Mouse (Mus musculus) MEL (cell line): ENCODE results near the gene Mylk. TPM values are rescaled to one million over a fixed set of nuclear protein-coding genes. Genes with fewer than 3 reads are reported as not detected.

Experiments used
- DNase-seq: peaks from one replicate; pipeline ENCODE4 v3.0.0; 2011; ENCODE audit warnings: low read depth, low spot score
- H3K27ac ChIP-seq: 2 replicates; pipeline ENCODE4 v1.5.1; 2012; ENCODE audit warnings: low read depth, mild to moderate bottlenecking, control low read depth, low read length, moderate library complexity; ENCODE audit not compliant: control insufficient read depth
- H3K27me3 ChIP-seq, 2 experiments: fragments of 150-350 bp in 1 of 2; sonication (generic) in 1 of 2; 2 replicates each; pipeline ENCODE4 v1.6.1; 2012; ENCODE audit warnings: low read length in 2 of 2, mild to moderate bottlenecking in 2 of 2, improper control_type of control experiment in 1 of 2, moderate library complexity in 1 of 2; ENCODE audit not compliant: insufficient read depth in 2 of 2, control insufficient read depth in 1 of 2
- H3K36me3 ChIP-seq, 2 experiments: 2 replicates each; pipeline ENCODE4 v1.6.1; 2012 to 2014; ENCODE audit warnings: low read length in 2 of 2, improper control_type of control experiment in 1 of 2, inconsistent platforms in 1 of 2, mild to moderate bottlenecking in 1 of 2; ENCODE audit not compliant: insufficient read depth in 2 of 2, control insufficient read depth in 1 of 2
- H3K4me1 ChIP-seq, 2 experiments: fragments of 150-350 bp in 1 of 2; sonication (generic) in 1 of 2; 2 replicates each; pipeline ENCODE4 v1.6.1; 2012; ENCODE audit warnings: low read length in 2 of 2, improper control_type of control experiment in 1 of 2, mild to moderate bottlenecking in 1 of 2; ENCODE audit not compliant: insufficient read depth in 2 of 2, control insufficient read depth in 1 of 2
- H3K4me3 ChIP-seq, 2 experiments: fragments of 150-350 bp in 1 of 2; sonication (generic) in 1 of 2; 2 replicates each; pipeline ENCODE4 v1.5.1; 2012; ENCODE audit warnings: low read depth in 2 of 2, low read length in 2 of 2, mild to moderate bottlenecking in 2 of 2, moderate library complexity in 2 of 2, control low read depth in 1 of 2, improper control_type of control experiment in 1 of 2; ENCODE audit not compliant: control insufficient read depth in 1 of 2, insufficient read depth in 1 of 2
- H3K79me2 ChIP-seq: 2 replicates; pipeline ENCODE4 v1.6.1; 2012; ENCODE audit warnings: mild to moderate bottlenecking, low read length, moderate library complexity; ENCODE audit not compliant: control insufficient read depth, poor library complexity, insufficient read depth
- H3K9ac ChIP-seq: 2 replicates; pipeline ENCODE4 v1.6.1; 2012; ENCODE audit warnings: low read depth, mild to moderate bottlenecking, control low read depth, low read length, moderate library complexity; ENCODE audit not compliant: control insufficient read depth, poor library complexity, severe bottlenecking
- H3K9me3 ChIP-seq: fragments of 150-350 bp; sonication (generic); replicated peaks from 2 replicates; pipeline ENCODE4 v1.6.1; 2012; ENCODE audit warnings: mild to moderate bottlenecking, low read length, improper control_type of control experiment, moderate library complexity; ENCODE audit not compliant: insufficient read depth
- CHD2 ChIP-seq: IDR thresholded peaks from 2 replicates; pipeline ENCODE4 v1.6.1; 2011; ENCODE audit warnings: low read length, improper control_type of control experiment
- E2F4 ChIP-seq: IDR thresholded peaks from 2 replicates; pipeline ENCODE4 v1.6.1; 2011; ENCODE audit warnings: low read depth, low read length, improper control_type of control experiment, borderline replicate concordance
- ELF1 ChIP-seq: IDR thresholded peaks from 2 replicates; pipeline ENCODE4 v1.6.1; 2014; ENCODE audit warnings: low read depth, mild to moderate bottlenecking, inconsistent platforms, low read length, improper control_type of control experiment, moderate library complexity
- EP300 ChIP-seq, 2 experiments: IDR thresholded peaks; 2 replicates each; pipeline ENCODE4 v1.6.1; 2011; ENCODE audit warnings: improper control_type of control experiment in 2 of 2, low read length in 2 of 2, low read depth in 1 of 2, mild to moderate bottlenecking in 1 of 2
- ETS1 ChIP-seq: IDR thresholded peaks from 2 replicates; pipeline ENCODE4 v1.6.1; 2012; ENCODE audit warnings: low read depth, mild to moderate bottlenecking, inconsistent platforms, low read length, improper control_type of control experiment, moderate library complexity
- GABPA ChIP-seq: IDR thresholded peaks from 2 replicates; pipeline ENCODE4 v1.6.1; 2012; ENCODE audit warnings: low read depth, mild to moderate bottlenecking, inconsistent platforms, low read length, improper control_type of control experiment, moderate library complexity
- MEF2A ChIP-seq: IDR thresholded peaks from 2 replicates; pipeline ENCODE4 v1.6.1; 2014; ENCODE audit warnings: low read depth, mild to moderate bottlenecking, inconsistent platforms, low read length, improper control_type of control experiment; ENCODE audit not compliant: poor library complexity, insufficient replicate concordance, severe bottlenecking; ENCODE audit errors: extremely low read depth
- MYB ChIP-seq: IDR thresholded peaks from 2 replicates; pipeline ENCODE4 v1.6.1; 2011; ENCODE audit warnings: mild to moderate bottlenecking, low read depth, low read length, improper control_type of control experiment
- MYC ChIP-seq: IDR thresholded peaks from 2 replicates; pipeline ENCODE4 v1.6.1; 2011; ENCODE audit warnings: low read depth, mild to moderate bottlenecking, low read length, improper control_type of control experiment, moderate library complexity
- NRF1 ChIP-seq: IDR thresholded peaks from 2 replicates; pipeline ENCODE4 v1.6.1; 2014; ENCODE audit warnings: low read depth, mild to moderate bottlenecking, inconsistent platforms, low read length, improper control_type of control experiment, moderate library complexity; ENCODE audit not compliant: poor library complexity, insufficient read depth, severe bottlenecking
- POLR2A ChIP-seq, 2 experiments: IDR thresholded peaks; 2 replicates each; pipeline ENCODE4 v1.6.1; 2011 to 2012; ENCODE audit warnings: low read length in 2 of 2, mild to moderate bottlenecking in 2 of 2, control low read depth in 1 of 2, improper control_type of control experiment in 1 of 2, low read depth in 1 of 2, moderate library complexity in 1 of 2; ENCODE audit not compliant: control insufficient read depth in 1 of 2, insufficient read depth in 1 of 2, poor library complexity in 1 of 2
- POLR2AphosphoS2 ChIP-seq: IDR thresholded peaks from 2 replicates; pipeline ENCODE4 v1.6.1; 2011; ENCODE audit warnings: low read length, improper control_type of control experiment
- RCOR1 ChIP-seq: IDR thresholded peaks from 2 replicates; pipeline ENCODE4 v1.6.1; 2012; ENCODE audit warnings: low read depth, mild to moderate bottlenecking, inconsistent platforms, low read length, improper control_type of control experiment
- SIN3A ChIP-seq: IDR thresholded peaks from 2 replicates; pipeline ENCODE4 v1.6.1; 2012; ENCODE audit warnings: low read length, improper control_type of control experiment, inconsistent platforms
- TAL1 ChIP-seq: IDR thresholded peaks from 2 replicates; pipeline ENCODE4 v1.6.1; 2012; ENCODE audit warnings: mild to moderate bottlenecking, inconsistent platforms, low read length, moderate library complexity, mixed read lengths
- TBP ChIP-seq: IDR thresholded peaks from 2 replicates; pipeline ENCODE4 v1.8.0; 2011; ENCODE audit warnings: low read depth, low read length, improper control_type of control experiment
- TCF12 ChIP-seq: IDR thresholded peaks from 2 replicates; pipeline ENCODE4 v1.6.1; 2014; ENCODE audit warnings: low read depth, mild to moderate bottlenecking, inconsistent platforms, low read length, improper control_type of control experiment, moderate library complexity
- UBTF ChIP-seq: IDR thresholded peaks from 2 replicates; pipeline ENCODE4 v1.6.1; 2012; ENCODE audit warnings: low read depth, mild to moderate bottlenecking, inconsistent platforms, low read length, improper control_type of control experiment, moderate library complexity, borderline replicate concordance; ENCODE audit not compliant: insufficient read depth
- USF1 ChIP-seq: IDR thresholded peaks from 2 replicates; pipeline ENCODE4 v1.6.1; 2014; ENCODE audit warnings: low read depth, mild to moderate bottlenecking, inconsistent platforms, low read length, improper control_type of control experiment, moderate library complexity
- USF2 ChIP-seq, 2 experiments: IDR thresholded peaks; 2 replicates each; pipeline ENCODE4 v1.6.1; 2011 to 2012; ENCODE audit warnings: improper control_type of control experiment in 2 of 2, low read length in 2 of 2, borderline replicate concordance in 1 of 2, inconsistent platforms in 1 of 2, low read depth in 1 of 2, mild to moderate bottlenecking in 1 of 2; ENCODE audit not compliant: insufficient read depth in 1 of 2
- ZC3H11A ChIP-seq: IDR thresholded peaks from 2 replicates; pipeline ENCODE4 v1.6.1; 2012; ENCODE audit warnings: low read depth, mild to moderate bottlenecking, inconsistent platforms, low read length, improper control_type of control experiment
- ZMIZ1 ChIP-seq: IDR thresholded peaks from 2 replicates; pipeline ENCODE4 v1.6.1; 2012; ENCODE audit warnings: low read depth, mild to moderate bottlenecking, inconsistent platforms, low read length, improper control_type of control experiment, moderate library complexity
- ZNF384 ChIP-seq: IDR thresholded peaks from 2 replicates; pipeline ENCODE4 v1.6.1; 2012; ENCODE audit warnings: low read depth, mild to moderate bottlenecking, inconsistent platforms, low read length, improper control_type of control experiment
- polyA plus RNA-seq, 2 experiments: library from polyadenylated mRNA; stranded (reverse) in 1 of 2; unstranded in 1 of 2; fragments of >175 nt in 1 of 2; fragments of >200 nt in 1 of 2; gene quantifications; 2 replicates each; pipeline versions ENCODE4 v1.2.1 to v1.2.4; 2012; ENCODE audit warnings: low replicate concordance in 2 of 2, low read depth in 1 of 2; ENCODE audit not compliant: insufficient read length in 2 of 2, insufficient read depth in 1 of 2, missing spikeins in 1 of 2
- total RNA-seq: library from RNA; depleted of rRNA; stranded (reverse); fragments of 300-350 nt; gene quantifications from 2 replicates; pipeline ENCODE4 v1.2.3, GENCODE M21; 2012

Gene Mylk
- total and polyA plus RNA-seq, 3 experiments: not detected

DNA sequence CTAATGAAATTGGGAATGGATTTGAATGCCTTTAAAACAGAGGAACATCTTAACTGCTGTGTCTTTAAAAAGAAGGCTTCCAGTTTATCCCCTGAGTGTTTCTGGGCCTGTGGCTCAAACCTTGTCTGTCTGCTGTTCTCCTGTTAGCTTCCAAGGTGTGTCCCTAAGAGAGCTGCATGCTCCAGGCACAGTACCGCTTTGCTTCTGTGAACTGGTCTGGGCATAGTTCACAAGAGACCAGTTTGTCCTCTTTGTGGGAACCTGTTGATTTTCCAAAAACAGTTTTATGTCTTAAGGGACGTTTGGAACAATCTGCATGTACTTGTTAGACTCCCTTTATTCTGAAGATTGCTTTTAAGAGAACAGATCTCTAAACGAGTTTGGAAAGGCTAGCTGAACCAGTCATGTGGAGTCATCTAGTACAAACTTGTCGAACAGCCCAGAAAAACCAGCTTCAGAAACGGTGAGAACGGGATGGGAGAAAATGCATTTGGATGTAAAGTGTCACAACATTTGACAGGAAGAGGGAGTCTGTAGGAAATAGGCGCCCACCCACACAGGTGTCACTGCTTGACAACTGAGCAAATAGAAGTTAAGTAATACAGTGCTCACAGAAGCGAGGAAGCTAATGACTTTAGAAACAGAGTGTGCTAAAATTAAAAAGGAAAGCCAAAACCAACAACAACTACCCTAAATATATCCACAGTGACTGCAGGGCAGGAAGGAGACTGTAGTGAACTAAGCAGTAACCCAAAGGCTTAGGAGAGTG is 289.0 kb downstream of the Mylk start:
- H3K79me2 ChIP-seq: no peaks in the 10 kb centered on the region
- no peak overlapping the region for H3K9ac ChIP-seq
- no peak overlapping the region for H3K4me3 ChIP-seq
- H3K4me1 ChIP-seq: no peaks in the 10 kb centered on the region
- no peak overlapping the region for H3K27ac ChIP-seq
- no peaks in the 10 kb centered on the region for H3K27me3 ChIP-seq
- no peaks in the 10 kb centered on the region for H3K9me3 ChIP-seq
- H3K36me3 ChIP-seq: peaks cover 0 to 4% of the 10 kb centered on the region in 2 experiments; a peak in 2 of 4 replicates
- no peak for TF ChIP-seq TAL1
- TF ChIP-seq CHD2: no peak
- TF ChIP-seq ELF1: no peak
- no peak for TF ChIP-seq RCOR1
- no peak for TF ChIP-seq POLR2AphosphoS2
- TF ChIP-seq MEF2A: no peak
- TF ChIP-seq USF2 (IDR thresholded peaks at IDR 0.05; ENCODE audit: borderline replicate concordance in 1 of 2, insufficient read depth in 1 of 2, low read depth in 1 of 2, low read length in 2 of 2): no peak
- TF ChIP-seq MYC: no peak
- TF ChIP-seq ZC3H11A: no peak
- no peak for TF ChIP-seq EP300 (IDR thresholded peaks at IDR 0.05; ENCODE audit: low read depth in 1 of 2, low read length in 2 of 2)
- TF ChIP-seq GABPA: no peak
- TF ChIP-seq TBP: no peak
- no peak for TF ChIP-seq TCF12
- TF ChIP-seq USF1: no peak
- DNase-seq: no peak

DNA sequence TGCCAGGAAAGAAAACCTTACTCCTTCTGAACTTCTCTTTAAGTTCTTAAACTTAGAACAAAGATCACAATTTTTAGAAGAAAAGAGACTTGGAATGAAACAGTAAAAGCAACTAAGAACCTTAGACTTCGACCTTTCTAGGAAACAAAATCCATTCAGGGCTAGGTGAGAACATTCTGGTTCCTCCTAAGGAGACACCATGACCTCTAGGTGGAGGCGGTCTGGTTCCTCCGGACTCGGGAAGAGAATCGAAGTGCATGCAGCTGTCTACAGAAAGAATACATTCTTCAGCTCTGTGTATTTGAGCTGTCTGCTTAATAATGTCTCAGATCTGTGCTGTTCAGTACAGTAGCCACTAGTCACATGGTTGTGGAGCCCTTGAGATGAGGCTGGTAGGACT is 290.0 kb downstream of the Mylk start:
- TF ChIP-seq ETS1: no peak
- no peak for TF ChIP-seq TCF12
- no peak for TF ChIP-seq ELF1
- no peak for TF ChIP-seq POLR2A (IDR thresholded peaks at IDR 0.05; ENCODE audit: control insufficient read depth in 1 of 2, insufficient read depth in 1 of 2, low read depth in 1 of 2, low read length in 2 of 2, poor library complexity in 1 of 2)
- no peak for TF ChIP-seq SIN3A
- no peak for TF ChIP-seq UBTF
- TF ChIP-seq GABPA: no peak
- no peak for TF ChIP-seq MYB
- no peak for TF ChIP-seq ZNF384
- TF ChIP-seq TAL1: no peak
- TF ChIP-seq ZMIZ1: no peak
- TF ChIP-seq ZC3H11A: no peak
- no peak for TF ChIP-seq NRF1
- no peak for TF ChIP-seq E2F4
- H3K79me2 ChIP-seq: no peaks in the 10 kb centered on the region
- peaks cover 0 to 2% of the 10 kb centered on the region in 2 experiments; a peak in 2 of 4 replicates for H3K36me3 ChIP-seq
- H3K9me3 ChIP-seq: no peaks in the 10 kb centered on the region
- H3K27ac ChIP-seq: no peak overlapping the region
- no peak overlapping the region for H3K9ac ChIP-seq
- no peak for DNase-seq
- no peaks in the 10 kb centered on the region for H3K27me3 ChIP-seq
- H3K4me1 ChIP-seq: no peaks in the 10 kb centered on the region
- no peak overlapping the region for H3K4me3 ChIP-seq
